In the genomic region with DNA sequence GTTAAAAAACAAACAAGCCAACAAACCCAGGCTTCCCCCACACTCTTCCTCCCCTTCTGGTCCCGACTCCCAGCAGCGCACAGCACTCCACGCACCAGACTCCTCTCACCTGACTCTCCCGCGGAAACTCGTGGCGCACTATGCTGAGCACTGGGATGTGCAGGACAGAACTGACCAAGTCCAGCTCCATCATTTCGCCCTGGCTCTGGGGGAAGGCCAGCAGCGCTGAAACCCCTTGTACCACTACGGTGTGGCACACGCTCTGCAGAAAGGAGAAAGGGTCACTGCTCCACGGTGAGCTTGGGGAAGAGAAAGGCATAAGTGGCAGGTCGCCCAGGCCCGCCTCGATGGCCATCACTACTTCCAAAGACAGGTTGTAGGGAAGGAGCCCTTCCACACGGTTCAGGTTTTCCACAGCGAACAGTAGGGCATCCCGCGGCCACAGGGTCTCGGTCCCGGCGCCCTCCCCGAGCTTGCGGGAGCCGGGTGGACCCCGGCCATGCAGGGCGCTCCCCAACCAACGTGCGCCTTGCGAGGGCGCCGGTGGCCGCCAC, we compare ENCODE assay signal across 8 mouse cellular contexts. TPM values are rescaled to one million over a fixed set of nuclear protein-coding genes. Genes with fewer than 3 reads are reported as not detected.
DNase-seq lines count a peak whose midpoint lies in the region; ATAC-seq and TF ChIP-seq lines count a peak whose summit lies in the region.
"Had no signal": no experiment of that assay in that cellular context is flagged by ENCODE, and none has a peak within 500 bp of the region (broad histone marks: within the 10 kb centered on the region; RNA-seq: fewer than 3 reads in every experiment).

No protein-coding gene starts in this region.

- no peak for TF ChIP-seq CTCF in left cerebral cortex, adult 2 months (IDR thresholded peaks at IDR 0.05)

- peak overlapping the region; percentile 70 for H3K9ac ChIP-seq in neural tube, embryonic 15.5 days (replicated peaks)
- H3K9ac ChIP-seq: liver, embryonic 15.5 days had no signal

- peak; percentile 45 for ATAC-seq in neural tube, embryonic 15.5 days (ENCODE audit: low FRiP score)

- intact Hi-C loops in left cerebral cortex, adult 2 months (cut with DNase I): loop anchor here (2.0 kb wide), 2 partner anchors 112 to 156 kb away; no protein-coding TSS in a partner anchor
- intact Hi-C loops in left cerebral cortex, postnatal 4 days (cut with DNase I): loop anchor here (5.0 kb wide), 1 partner anchor 157 kb away; no protein-coding TSS in a partner anchor

- H3K36me3 ChIP-seq in forebrain, embryonic 10.5 days (replicated peaks): no peaks in the 10 kb centered on the region
- no peaks in the 10 kb centered on the region for H3K36me3 ChIP-seq in neural tube, embryonic 15.5 days
- H3K36me3 ChIP-seq: liver, embryonic 15.5 days had no signal

- H3K4me1 ChIP-seq in forebrain, embryonic 10.5 days: peaks cover 18% of the 10 kb centered on the region
- peaks cover 25% of the 10 kb centered on the region for H3K4me1 ChIP-seq in neural tube, embryonic 15.5 days
- H3K4me1 ChIP-seq: liver, embryonic 15.5 days had no signal

- peak; percentile 34 to 45 for DNase-seq in left cerebral cortex, adult 2 months (ENCODE audit: extremely low spot score in 1 of 2, low spot score in 2 of 2)
- no peak for DNase-seq in left cerebral cortex, postnatal 4 days
- DNase-seq in forebrain, embryonic 10.5 days (ENCODE audit: extremely low spot score, low spot score): no peak
- peak; percentile 17 for DNase-seq in layer of hippocampus, adult 9-11 months
- no peak for DNase-seq in adrenal gland, postnatal 10 days
- DNase-seq in thymus, postnatal 10 days (ENCODE audit: low spot score in 2 of 2): no peak

- peak overlapping the region; percentile 84 for H3K4me2 ChIP-seq in neural tube, embryonic 15.5 days

- peak overlapping the region; percentile 74 for H3K27ac ChIP-seq in left cerebral cortex, adult 2 months
- no peak overlapping the region for H3K27ac ChIP-seq in forebrain, embryonic 10.5 days
- H3K27ac ChIP-seq in neural tube, embryonic 15.5 days (replicated peaks): peak overlapping the region; percentile 76
- H3K27ac ChIP-seq: liver, embryonic 15.5 days had no signal

- peaks cover 62% of the 10 kb centered on the region for H3K27me3 ChIP-seq in forebrain, embryonic 10.5 days (ENCODE audit: poor library complexity, severe bottlenecking)
- no peaks in the 10 kb centered on the region; the same call in 1 of the 2 replicates for H3K27me3 ChIP-seq in neural tube, embryonic 15.5 days (replicated peaks)

- H3K9me3 ChIP-seq in forebrain, embryonic 10.5 days: no peaks in the 10 kb centered on the region
- no peaks in the 10 kb centered on the region for H3K9me3 ChIP-seq in neural tube, embryonic 15.5 days (replicated peaks)
- H3K9me3 ChIP-seq: liver, embryonic 15.5 days had no signal

- WGBS in forebrain, embryonic 10.5 days: 4% methylated on average over 33 of the region's 33 CpGs
- 3% methylated on average over 33 of the region's 33 CpGs for WGBS in neural tube, embryonic 15.5 days

- H3K4me3 ChIP-seq in left cerebral cortex, adult 2 months: peak overlapping the region; percentile 60
- peak overlapping the region; percentile 70 for H3K4me3 ChIP-seq in forebrain, embryonic 10.5 days
- peak overlapping the region; percentile 71 for H3K4me3 ChIP-seq in neural tube, embryonic 15.5 days (replicated peaks)

RNA-seq across cellular contexts. Expression of a gene that starts 1.2 kb away (rescaled TPM):
- 10 to 100 TPM; 30.0 to 32.8 TPM for total RNA-seq in left cerebral cortex, adult 2 months (2021)
- total RNA-seq in left cerebral cortex, postnatal 4 days (2021): 10 to 100 TPM; 80.0 to 92.9 TPM
- 0.12 and 0.22 TPM in 2 replicates for polyA plus RNA-seq in forebrain, embryonic 10.5 days (2016; fragmentation: Nextera tagmentation; extraction: Ambion mirVana)
- 23.7 and 29.5 TPM in 2 replicates for polyA plus RNA-seq in neural tube, embryonic 15.5 days (2015; fragmentation: Nextera tagmentation; extraction: Ambion mirVana)
- under 1 TPM; 0.36 to 0.48 TPM for total RNA-seq in adrenal gland, postnatal 10 days (2021)

Comparison
In these comparisons a context has a peak if more than half of its experiments do, and no peak if none do; other contexts are left out.
1. DNase-seq: peak in left cerebral cortex, adult 2 months (2 of 2) and layer of hippocampus, adult 9-11 months (single experiment); none in left cerebral cortex, postnatal 4 days (single experiment), forebrain, embryonic 10.5 days (single experiment), adrenal gland, postnatal 10 days (single experiment) and thymus, postnatal 10 days (0 of 2).
2. RNA of a gene that starts 1.2 kb away (total RNA-seq): 80.0 to 92.9 TPM in left cerebral cortex, postnatal 4 days and 30.0 to 32.8 TPM in left cerebral cortex, adult 2 months; 0.36 to 0.48 TPM in adrenal gland, postnatal 10 days; every median in the first group is over 10 times any median in the second.
3. Peak in every context shown above with its lines, with median percentiles within 50 percentile points of each other: H3K4me3 ChIP-seq.